Mouse (Mus musculus) embryonic facial prominence, embryonic 14.5 days (tissue): Measurements from ENCODE around the gene Stat5b. TPM values are rescaled to one million over a fixed set of nuclear protein-coding genes. Genes with fewer than 3 reads are reported as not detected.

Source experiments
- ATAC-seq: fragments of 200-750 bp; cut with Nextera tagmentation; 2 replicates; pipeline ENCODE4 v1.8.0; 2017; ENCODE audit warnings: low read depth, moderate number of reproducible peaks, moderate TSS enrichment
- DNase-seq: peaks from one replicate; pipeline ENCODE4 v3.0.0-alpha.2; 2015; ENCODE audit warnings: low spot score
- H3K27ac ChIP-seq: fragments of 300-500 bp; sonication (generic); replicated peaks from 2 replicates; pipeline ENCODE4 v1.5.1; 2014; ENCODE audit warnings: low read depth, mild to moderate bottlenecking, low read length, moderate library complexity
- H3K27me3 ChIP-seq: fragments of 300-500 bp; sonication (generic); replicated peaks from 2 replicates; pipeline ENCODE4 v1.6.1; 2014; ENCODE audit warnings: low read length; ENCODE audit not compliant: control insufficient read depth, insufficient read depth
- H3K36me3 ChIP-seq: fragments of 300-500 bp; sonication (generic); 2 replicates; pipeline ENCODE4 v1.6.1; 2014; ENCODE audit warnings: low read length, mixed read lengths; ENCODE audit not compliant: control insufficient read depth, insufficient read depth
- H3K4me1 ChIP-seq: fragments of 300-500 bp; sonication (generic); 2 replicates; pipeline ENCODE4 v1.6.1; 2014; ENCODE audit warnings: antibody characterized with exemption, low read length; ENCODE audit not compliant: control insufficient read depth, insufficient read depth
- H3K4me2 ChIP-seq: fragments of 300-500 bp; sonication (generic); 2 replicates; pipeline ENCODE4 v1.6.1; 2014; ENCODE audit warnings: low read depth, mild to moderate bottlenecking, low read length, moderate library complexity, mixed read lengths
- H3K4me3 ChIP-seq: fragments of 300-500 bp; sonication (generic); 2 replicates; pipeline ENCODE4 v1.5.1; 2014; ENCODE audit warnings: low read depth, mild to moderate bottlenecking, low read length
- H3K9ac ChIP-seq: fragments of 300-500 bp; sonication (generic); 2 replicates; pipeline ENCODE4 v1.6.1; 2014; ENCODE audit warnings: low read depth, mild to moderate bottlenecking, low read length, moderate library complexity, mixed read lengths
- H3K9me3 ChIP-seq: fragments of 300-500 bp; sonication (generic); 2 replicates; pipeline ENCODE4 v1.6.1; 2016; ENCODE audit warnings: low read length; ENCODE audit not compliant: control insufficient read depth
- WGBS: fragments of 180-500 bp; shearing (Covaris S2); extraction: QIAGEN DNeasy Blood & Tissue Kit; methylation state at CpG from one replicate; pipeline ENCODE4 v1.1.7; 2014; 5-methylcytosine and 5-hydroxymethylcytosine counted together
- polyA plus RNA-seq: library from polyadenylated mRNA; unstranded; fragments of >200 nt; fragmentation: Nextera tagmentation; extraction: Ambion mirVana; gene quantifications from 2 replicates; pipeline ENCODE4 v1.2.1, GENCODE M21; 2014

Gene Stat5b
- polyA plus RNA-seq, 1 experiment from 2014 or later, result 27.6 TPM

DNA sequence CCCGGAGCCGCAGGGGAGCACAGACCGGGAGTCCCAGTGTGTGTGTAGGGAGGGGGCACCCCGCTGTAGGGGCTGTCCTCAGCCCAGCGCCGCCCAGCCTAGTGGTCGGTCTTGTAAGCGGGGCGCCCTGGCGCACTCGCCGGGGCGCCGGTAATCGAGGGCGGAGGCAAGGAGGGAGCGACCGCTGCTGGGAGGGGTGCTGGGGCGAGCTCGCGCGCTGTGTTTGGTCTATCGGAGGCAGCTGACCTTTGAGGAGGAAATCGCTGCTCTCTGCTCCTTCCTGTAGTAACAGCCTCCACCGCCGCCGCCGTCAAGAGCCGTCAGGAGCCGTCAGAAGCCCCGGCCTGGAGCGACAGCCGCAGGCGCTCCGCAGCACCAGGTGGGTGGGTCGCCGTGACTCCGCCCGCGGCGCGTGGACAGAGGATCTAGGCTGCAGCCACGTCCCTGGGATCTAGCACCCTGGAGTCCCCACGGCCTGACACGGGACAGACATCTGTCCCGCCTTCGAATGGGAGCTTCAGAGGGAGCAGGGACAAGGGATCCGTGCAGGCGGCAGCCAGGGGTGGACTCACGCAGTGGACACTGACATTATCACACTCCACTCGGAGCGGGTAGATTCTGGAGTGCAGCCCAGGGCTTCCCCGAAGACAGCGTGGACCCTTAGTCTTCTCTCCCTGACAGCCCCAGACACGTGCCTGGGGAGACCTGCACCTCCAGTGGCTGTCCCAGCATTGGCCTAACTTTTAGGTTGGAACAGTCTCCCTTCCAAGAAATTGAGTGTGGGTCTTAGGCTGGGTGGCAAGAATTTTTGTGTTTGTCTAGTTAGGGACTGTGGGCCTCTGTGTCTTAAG lies 9.9 kb upstream of the Stat5b start:
- WGBS, result 4% methylated on average over 33 of the region's 55 CpGs
- Histone ChIP-seq H3K9ac (peak overlapping the region; percentile 64), H3K36me3 (no peaks in the 10 kb centered on the region), H3K27me3 (no peaks in the 10 kb centered on the region; the same call in none of the 2 replicates), H3K4me3 (peak overlapping the region; percentile 51), H3K9me3 (no peaks in the 10 kb centered on the region), H3K4me1 (peaks cover 7% of the 10 kb centered on the region; the same call in 1 of the 2 replicates), H3K4me2 (peak overlapping the region; percentile 73), H3K27ac (no peak overlapping the region)
- DNase-seq (peak; percentile 83), ATAC-seq (peak; percentile 89)

- no peaks in the 10 kb centered on the region for H3K36me3 ChIP-seq
- H3K27me3 ChIP-seq, result no peaks in the 10 kb centered on the region; the same call in none of the 2 replicates
- peak overlapping the region; percentile 64 for H3K9ac ChIP-seq
These were observed 9.1 kb upstream of the Stat5b start for GRCm38 (mm10) chr11:100859579-100860075.

GRCm38 (mm10) chr11:100858935-100859578 lies 8.5 kb upstream of the Stat5b start, which contains the start of gene Stat5a:
TSS of gene Stat5a (plus strand) at chr11:100859351.
- H3K4me1 ChIP-seq, result peaks cover 7% of the 10 kb centered on the region; the same call in 1 of the 2 replicates
- H3K9me3 ChIP-seq, result no peaks in the 10 kb centered on the region
- H3K27me3 ChIP-seq, result peaks cover 4% of the 10 kb centered on the region
- ATAC-seq (no peak), DNase-seq (no peak)
- no peak within 1 kb of the TSS for H3K27ac ChIP-seq
- H3K9ac ChIP-seq, result peak within 1 kb of the TSS; percentile 64
- H3K4me2 ChIP-seq, result peak within 1 kb of the TSS; percentile 73
- no peaks in the 10 kb centered on the region for H3K36me3 ChIP-seq
- 50% methylated on average over 9 of the region's 9 CpGs for WGBS
- H3K4me3 ChIP-seq, result peak within 1 kb of the TSS; percentile 51

More at GRCm38 (mm10) chr11:100859579-100860075, 9.1 kb upstream of the Stat5b start:
- peak overlapping the region; percentile 73 for H3K4me2 ChIP-seq
- ATAC-seq (no peak), DNase-seq (no peak)
- WGBS, result 50% methylated on average over 6 of the region's 6 CpGs
- no peak overlapping the region for H3K27ac ChIP-seq
- H3K4me1 ChIP-seq, result peaks cover 7% of the 10 kb centered on the region; the same call in 1 of the 2 replicates
- peak overlapping the region; percentile 51 for H3K4me3 ChIP-seq
- H3K9me3 ChIP-seq, result no peaks in the 10 kb centered on the region

- H3K4me1 ChIP-seq, result peaks cover 7% of the 10 kb centered on the region; the same call in 1 of the 2 replicates
- H3K36me3 ChIP-seq, result no peaks in the 10 kb centered on the region
- H3K4me2 ChIP-seq, result no peak overlapping the region
- no peak overlapping the region for H3K4me3 ChIP-seq
- DNase-seq (no peak), ATAC-seq (no peak)
- no peak overlapping the region for H3K27ac ChIP-seq
- H3K27me3 ChIP-seq, result peaks cover 4% of the 10 kb centered on the region
- H3K9me3 ChIP-seq, result no peaks in the 10 kb centered on the region
- WGBS, result 68% methylated on average over 6 of the region's 6 CpGs
- no peak overlapping the region for H3K9ac ChIP-seq
These were observed 7.4 kb upstream of the Stat5b start for GRCm38 (mm10) chr11:100857960-100858359.

- no peak overlapping the region for H3K27ac ChIP-seq
- WGBS, result 88% methylated on average over 4 of the region's 4 CpGs
- peaks cover 10% of the 10 kb centered on the region; the same call in 1 of the 2 replicates for H3K4me1 ChIP-seq
- H3K9ac ChIP-seq, result no peak overlapping the region
- H3K4me3 ChIP-seq, result no peak overlapping the region
- 0 out of 2 replicates have a peak, but pooled peaks cover 4% of the 10 kb centered on the region for H3K27me3 ChIP-seq
- no peaks in the 10 kb centered on the region for H3K9me3 ChIP-seq
- H3K4me2 ChIP-seq, result no peak overlapping the region
- H3K36me3 ChIP-seq, result no peaks in the 10 kb centered on the region
- ATAC-seq (no peak), DNase-seq (no peak)
These were observed 4.7 kb upstream of the Stat5b start for GRCm38 (mm10) chr11:100855178-100855577.

GRCm38 (mm10) chr11:100854268-100854667 lies 3.7 kb upstream of the Stat5b start:
- Histone ChIP-seq H3K27me3 (0 out of 2 replicates have a peak, but pooled peaks cover 4% of the 10 kb centered on the region), H3K4me2 (no peak overlapping the region), H3K27ac (no peak overlapping the region), H3K36me3 (no peaks in the 10 kb centered on the region), H3K4me1 (peaks cover 6% of the 10 kb centered on the region; the same call in 1 of the 2 replicates), H3K9ac (no peak overlapping the region), H3K4me3 (no peak overlapping the region), H3K9me3 (no peaks in the 10 kb centered on the region)
- DNase-seq (no peak), ATAC-seq (no peak)
- WGBS, result 62% methylated on average over 4 of the region's 4 CpGs

GRCm38 (mm10) chr11:100853018-100853417 lies 2.5 kb upstream of the Stat5b start:
- Histone ChIP-seq H3K27ac (no peak overlapping the region), H3K27me3 (0 out of 2 replicates have a peak, but pooled peaks cover 4% of the 10 kb centered on the region), H3K4me1 (peaks cover 15% of the 10 kb centered on the region), H3K4me2 (no peak overlapping the region), H3K9ac (no peak overlapping the region), H3K4me3 (no peak overlapping the region), H3K9me3 (no peaks in the 10 kb centered on the region), H3K36me3 (no peaks in the 10 kb centered on the region)
- 66% methylated on average over 5 of the region's 5 CpGs for WGBS
- ATAC-seq, result no peak
- DNase-seq, result no peak

DNA sequence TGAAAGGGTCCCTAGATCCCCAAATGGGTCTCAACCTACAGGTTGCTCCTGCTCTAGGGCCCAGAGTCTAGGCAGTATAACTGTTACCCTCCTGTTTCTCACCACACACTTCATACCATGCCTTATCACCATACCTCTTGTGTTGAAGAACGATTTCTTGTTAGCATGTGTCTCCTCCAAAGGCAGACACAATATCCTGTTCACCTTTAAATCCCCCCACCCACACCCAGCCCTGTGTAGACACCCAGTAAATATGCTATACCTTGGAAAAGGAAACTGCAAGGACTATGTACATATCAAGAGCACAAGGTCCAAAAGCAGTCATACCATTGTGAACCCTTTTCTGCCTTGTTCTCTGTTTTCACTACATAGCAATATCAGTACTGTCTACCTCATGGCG lies 1.6 kb upstream of the Stat5b start:
- H3K9ac ChIP-seq, result no peak overlapping the region

More for the DNA sequence above, 1.6 kb upstream of the Stat5b start:
- H3K9me3 ChIP-seq, result no peaks in the 10 kb centered on the region
- H3K36me3 ChIP-seq, result no peaks in the 10 kb centered on the region
- peaks cover 15% of the 10 kb centered on the region for H3K4me1 ChIP-seq
- H3K4me3 ChIP-seq, result no peak overlapping the region
- H3K27me3 ChIP-seq, result 0 out of 2 replicates have a peak, but pooled peaks cover 4% of the 10 kb centered on the region
- no peak for DNase-seq
- no peak for ATAC-seq
- no peak overlapping the region for H3K4me2 ChIP-seq
- 89% methylated on average over 2 of the region's 2 CpGs for WGBS
- H3K27ac ChIP-seq, result no peak overlapping the region
